8 mouse cellular contexts compared by ENCODE assay signal in genomic region chr4:149098571-149098970, GRCm38 (mm10). TPM values are rescaled to one million over a fixed set of nuclear protein-coding genes. Genes with fewer than 3 reads are reported as not detected.
DNase-seq lines count a peak whose midpoint lies in the region; ATAC-seq and TF ChIP-seq lines count a peak whose summit lies in the region.

No protein-coding gene starts in this region.

- H3K9ac ChIP-seq in heart, embryonic 15.5 days, result peak overlapping the region; percentile 93
- peak overlapping the region; percentile 89 for H3K9ac ChIP-seq in midbrain, embryonic 11.5 days (ENCODE audit: low read length)

- H3K9me3 ChIP-seq in heart, embryonic 15.5 days (replicated peaks), result no peaks in the 10 kb centered on the region
- H3K9me3 ChIP-seq in G1E (replicated peaks), result no peaks in the 10 kb centered on the region
- H3K9me3 ChIP-seq in hindbrain, embryonic 10.5 days, result no peaks in the 10 kb centered on the region
- no peaks in the 10 kb centered on the region for H3K9me3 ChIP-seq in midbrain, embryonic 11.5 days (ENCODE audit: control insufficient read depth, low read length)

- no peak for ATAC-seq in heart, embryonic 15.5 days (replicated peaks; ENCODE audit: insufficient number of reproducible peaks, insufficient read depth, low FRiP score, low read depth)
- no peak for ATAC-seq in G1E (ENCODE audit: extremely low read depth, insufficient number of reproducible peaks, low FRiP score, poor library complexity, severe bottlenecking)
- ATAC-seq in midbrain, embryonic 11.5 days (ENCODE audit: low FRiP score), result no peak

- peak overlapping the region; percentile 99 for H3K4me3 ChIP-seq in heart, embryonic 15.5 days
- H3K4me3 ChIP-seq in G1E (ENCODE audit: low read depth, low read length), result peak overlapping the region; percentile 98
- H3K4me3 ChIP-seq in hindbrain, embryonic 10.5 days, result peak overlapping the region; percentile 100
- H3K4me3 ChIP-seq in midbrain, embryonic 11.5 days (ENCODE audit: low read depth, low read length), result peak overlapping the region; percentile 98

- peaks cover 23% of the 10 kb centered on the region for H3K4me1 ChIP-seq in heart, embryonic 15.5 days (replicated peaks)
- H3K4me1 ChIP-seq in G1E (ENCODE audit: insufficient read depth, low read depth, low read length), result peaks cover 36% of the 10 kb centered on the region
- H3K4me1 ChIP-seq in hindbrain, embryonic 10.5 days (replicated peaks), result peaks cover 22% of the 10 kb centered on the region
- H3K4me1 ChIP-seq in midbrain, embryonic 11.5 days (ENCODE audit: control insufficient read depth, insufficient read depth, low read length), result peaks cover 15% of the 10 kb centered on the region

- TF ChIP-seq CTCF in G1E (IDR thresholded peaks at IDR 0.05; ENCODE audit: low read depth, low read length), result no peak

- 5% methylated on average over 11 of the region's 11 CpGs for WGBS in heart, embryonic 15.5 days
- WGBS in hindbrain, embryonic 10.5 days, result 20% methylated on average over 11 of the region's 11 CpGs
- 26% methylated on average over 11 of the region's 11 CpGs for WGBS in midbrain, embryonic 11.5 days

- H3K27me3 ChIP-seq in heart, embryonic 15.5 days, result no peaks in the 10 kb centered on the region
- H3K27me3 ChIP-seq in G1E (ENCODE audit: insufficient read depth, low read length), result no peaks in the 10 kb centered on the region
- H3K27me3 ChIP-seq in hindbrain, embryonic 10.5 days (ENCODE audit: insufficient read depth, poor library complexity, severe bottlenecking), result no peaks in the 10 kb centered on the region
- H3K27me3 ChIP-seq in midbrain, embryonic 11.5 days (ENCODE audit: control insufficient read depth, insufficient read depth, low read length), result no peaks in the 10 kb centered on the region

- H3K36me3 ChIP-seq in heart, embryonic 15.5 days, result no peaks in the 10 kb centered on the region
- peaks cover 27% of the 10 kb centered on the region for H3K36me3 ChIP-seq in G1E (replicated peaks)
- H3K36me3 ChIP-seq in hindbrain, embryonic 10.5 days, result peaks cover 11% of the 10 kb centered on the region
- no peaks in the 10 kb centered on the region for H3K36me3 ChIP-seq in midbrain, embryonic 11.5 days (ENCODE audit: control insufficient read depth, insufficient read depth, low read length)

- peak overlapping the region; percentile 96 for H3K4me2 ChIP-seq in heart, embryonic 15.5 days
- H3K4me2 ChIP-seq in midbrain, embryonic 11.5 days, result peak overlapping the region; percentile 76

- no peak for DNase-seq in heart, adult 8-10 months (ENCODE audit: low spot score)
- DNase-seq in G1E (ENCODE audit: low spot score), result no peak
- peak; percentile 12 for DNase-seq in hindbrain, embryonic 10.5 days (ENCODE audit: low spot score)
- no peak for DNase-seq in midbrain, embryonic 11.5 days (ENCODE audit: low spot score, missing footprints)
- DNase-seq in adrenal gland, postnatal 25 days, result no peak
- DNase-seq in B cell, adult 2 months, result no peak
- no peak for DNase-seq in cerebellum, adult 9-11 months

- H3K27ac ChIP-seq in heart, embryonic 15.5 days, result no peak overlapping the region
- H3K27ac ChIP-seq in hindbrain, embryonic 10.5 days, result peak overlapping the region; percentile 93
- H3K27ac ChIP-seq in midbrain, embryonic 11.5 days (ENCODE audit: low read depth, low read length), result no peak overlapping the region

RNA-seq across cellular contexts. Expression of gene Pex14, which starts 1.1 kb away (rescaled TPM):
- polyA plus RNA-seq in heart, embryonic 15.5 days (2015; fragmentation: Nextera tagmentation; extraction: Ambion mirVana), result 36.0 and 41.4 TPM in 2 replicates
- total RNA-seq in heart, adult 8-10 months (2022), result 10 to 100 TPM; 22.9 to 27.2 (median 24.1) TPM
- total RNA-seq in G1E (2014; fragmentation: Nextera tagmentation), result 21.1 and 24.9 TPM in 2 replicates
- total RNA-seq in G1E (2017), result 13.3 and 17.5 TPM in 2 replicates
- polyA plus RNA-seq in G1E (2012), result 43.4 and 47.5 TPM in 2 replicates
- 60.4 and 60.8 TPM in 2 replicates for polyA plus RNA-seq in hindbrain, embryonic 10.5 days (2016; fragmentation: Nextera tagmentation; extraction: Ambion mirVana)
- polyA plus RNA-seq in midbrain, embryonic 11.5 days (2014; fragmentation: Nextera tagmentation; extraction: Ambion mirVana), result 31.3 and 35.9 TPM in 2 replicates
- 73.6 and 74.6 TPM in 2 replicates for total RNA-seq in adrenal gland, postnatal 25 days (2021)

RNA-seq across cellular contexts. Expression of gene Dffa, which starts 5.4 kb away (rescaled TPM):
- polyA plus RNA-seq in heart, embryonic 15.5 days (2015; fragmentation: Nextera tagmentation; extraction: Ambion mirVana), result 27.6 TPM in 2 replicates
- 10 to 100 TPM; 41.3 to 52.2 (median 46.7) TPM for total RNA-seq in heart, adult 8-10 months (2022)
- total RNA-seq in G1E (2014; fragmentation: Nextera tagmentation), result 9.2 and 12.7 TPM in 2 replicates
- 22.5 and 23.1 TPM in 2 replicates for total RNA-seq in G1E (2017)
- polyA plus RNA-seq in G1E (2012), result 9.1 and 12.6 TPM in 2 replicates
- polyA plus RNA-seq in hindbrain, embryonic 10.5 days (2016; fragmentation: Nextera tagmentation; extraction: Ambion mirVana), result 33.1 and 36.3 TPM in 2 replicates
- 24.9 and 25.3 TPM in 2 replicates for polyA plus RNA-seq in midbrain, embryonic 11.5 days (2014; fragmentation: Nextera tagmentation; extraction: Ambion mirVana)
- total RNA-seq in adrenal gland, postnatal 25 days (2021), result 24.3 and 26.2 TPM in 2 replicates

RNA-seq across cellular contexts. Expression of gene Cort, which starts 28.0 kb away (rescaled TPM):
- polyA plus RNA-seq in heart, embryonic 15.5 days (2015; fragmentation: Nextera tagmentation; extraction: Ambion mirVana), result 0.22 and 0.25 TPM in 2 replicates
- total RNA-seq in heart, adult 8-10 months (2022), result 1 to 10 TPM in 1 of 4 experiments, under 1 TPM in 2, not detected in 1; 0.41 to 1.1 (median 0.84) TPM
- 1.8 TPM in 1 of 2 replicates, not detected in the other for total RNA-seq in G1E (2014; fragmentation: Nextera tagmentation)
- 0.44 TPM in 1 of 2 replicates, not detected in the other for total RNA-seq in G1E (2017)
- 8.2 and 9.2 TPM in 2 replicates for polyA plus RNA-seq in G1E (2012)
- 0.25 and 1.0 TPM in 2 replicates for polyA plus RNA-seq in hindbrain, embryonic 10.5 days (2016; fragmentation: Nextera tagmentation; extraction: Ambion mirVana)
- 0.51 and 0.63 TPM in 2 replicates for polyA plus RNA-seq in midbrain, embryonic 11.5 days (2014; fragmentation: Nextera tagmentation; extraction: Ambion mirVana)
- total RNA-seq in adrenal gland, postnatal 25 days (2021), result 1.5 and 3.0 TPM in 2 replicates

RNA-seq across cellular contexts. Expression of gene Cenps, which starts 38.9 kb away (rescaled TPM):
- polyA plus RNA-seq in heart, embryonic 15.5 days (2015; fragmentation: Nextera tagmentation; extraction: Ambion mirVana), result 18.4 and 19.5 TPM in 2 replicates
- 10 to 100 TPM in 2 of 4 experiments, 1 to 10 TPM in 2; 6.5 to 10.8 (median 9.4) TPM for total RNA-seq in heart, adult 8-10 months (2022)
- total RNA-seq in G1E (2014; fragmentation: Nextera tagmentation) (7.6 and 7.7 TPM in 2 replicates), G1E (2017) (5.7 and 6.6 TPM in 2 replicates)
- 22.3 and 24.6 TPM in 2 replicates for polyA plus RNA-seq in G1E (2012)
- polyA plus RNA-seq in hindbrain, embryonic 10.5 days (2016; fragmentation: Nextera tagmentation; extraction: Ambion mirVana), result 56.0 and 61.9 TPM in 2 replicates
- polyA plus RNA-seq in midbrain, embryonic 11.5 days (2014; fragmentation: Nextera tagmentation; extraction: Ambion mirVana), result 52.6 and 53.1 TPM in 2 replicates
- total RNA-seq in adrenal gland, postnatal 25 days (2021), result 13.6 and 17.7 TPM in 2 replicates
